Mouse (Mus musculus) CH12.LX (cell line): ENCODE data around the gene Itpr3.

Experiments used
- CTCF ChIP-seq, 2 experiments: IDR thresholded peaks in 1 of 2; conservative IDR thresholded peaks in 1 of 2; 2 replicates each; pipeline ENCODE4 v1.5.1; 2011 to 2012; ENCODE audit warnings: low read depth in 2 of 2, low read length in 2 of 2, improper control_type of control experiment in 1 of 2, inconsistent platforms in 1 of 2, mild to moderate bottlenecking in 1 of 2, moderate library complexity in 1 of 2
- EP300 ChIP-seq: IDR thresholded peaks from 2 replicates; pipeline ENCODE4 v1.6.1; 2011; ENCODE audit warnings: low read length, improper control_type of control experiment
- MAFK ChIP-seq: IDR thresholded peaks from 2 replicates; pipeline ENCODE4 v1.6.1; 2011; ENCODE audit warnings: low read length, improper control_type of control experiment; ENCODE audit not compliant: insufficient replicate concordance
- MEF2A ChIP-seq: IDR thresholded peaks from 2 replicates; pipeline ENCODE4 v1.6.1; 2014; ENCODE audit warnings: low read depth, mild to moderate bottlenecking, inconsistent platforms, low read length, improper control_type of control experiment, borderline replicate concordance
- POLR2A ChIP-seq: IDR thresholded peaks from 2 replicates; pipeline ENCODE4 v1.6.1; 2011; ENCODE audit warnings: low read depth, mild to moderate bottlenecking, improper control_type of control experiment, low read length
- POLR2AphosphoS2 ChIP-seq: IDR thresholded peaks from 2 replicates; pipeline ENCODE4 v1.6.1; 2011; ENCODE audit warnings: low read depth, low read length, improper control_type of control experiment
- ZMIZ1 ChIP-seq: IDR thresholded peaks from 2 replicates; pipeline ENCODE4 v1.6.1; 2012; ENCODE audit warnings: low read depth, mild to moderate bottlenecking, inconsistent platforms, low read length, improper control_type of control experiment

DNA sequence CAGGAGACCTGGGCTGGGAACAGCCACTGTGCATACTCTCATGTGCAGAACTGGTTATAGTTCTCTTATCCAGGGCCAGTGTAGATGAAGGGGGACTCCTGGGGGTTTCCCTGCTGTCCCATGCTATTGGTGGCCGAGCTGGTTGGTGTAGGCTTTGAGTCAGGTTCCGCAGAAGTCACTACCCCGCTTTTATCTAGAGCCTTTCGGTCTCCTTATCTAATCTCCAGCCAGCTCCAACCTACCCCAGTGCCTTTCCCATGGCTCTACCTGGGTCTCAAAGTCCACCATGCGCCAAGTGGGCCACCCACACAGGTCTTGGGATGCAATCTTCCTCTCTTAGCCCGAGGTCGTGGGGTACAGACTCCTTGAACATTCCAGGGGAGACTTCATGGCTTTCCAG is 9.0 kb downstream of the Itpr3 start:
- TF ChIP-seq EP300 (no peak), POLR2AphosphoS2 (no peak), CTCF (conservative IDR thresholded peaks at IDR 0.05 in 1 of 2, IDR thresholded peaks at IDR 0.05 in 1 of 2; ENCODE audit: low read depth in 2 of 2, low read length in 2 of 2) (no peak), POLR2A (no peak), MAFK (no peak), MEF2A (no peak), ZMIZ1 (no peak)
